Mouse (Mus musculus) hindbrain, embryonic 10.5 days (tissue): ENCODE data around the gene D1Ertd622e. TPM values are rescaled to one million over a fixed set of nuclear protein-coding genes. Genes with fewer than 3 reads are reported as not detected.
"Not testable (repeated sequence)": the region's sequence is repeated elsewhere in the genome, so short reads cannot be mapped to it uniquely, and the experiment has no call there.

Experiments
- DNase-seq: peaks from one replicate; pipeline ENCODE4 v3.0.0-alpha.2; 2017; ENCODE audit warnings: low spot score
- H3K27ac ChIP-seq: fragments of 300-500 bp; sonication (generic); 2 replicates; pipeline ENCODE4 v1.5.1; 2016; ENCODE audit warnings: mild to moderate bottlenecking, moderate library complexity
- H3K27me3 ChIP-seq: fragments of 300-500 bp; sonication (generic); 2 replicates; pipeline ENCODE4 v1.6.1; 2016; ENCODE audit warnings: mild to moderate bottlenecking; ENCODE audit not compliant: poor library complexity, insufficient read depth, severe bottlenecking
- H3K36me3 ChIP-seq: fragments of 300-500 bp; sonication (generic); 2 replicates; pipeline ENCODE4 v1.6.1; 2016; ENCODE audit warnings: mild to moderate bottlenecking, moderate library complexity
- H3K4me1 ChIP-seq: fragments of 300-500 bp; sonication (generic); replicated peaks from 2 replicates; pipeline ENCODE4 v1.6.1; 2016; ENCODE audit warnings: mild to moderate bottlenecking
- H3K4me3 ChIP-seq: fragments of 300-500 bp; sonication (generic); 2 replicates; pipeline ENCODE4 v1.5.1; 2016; ENCODE audit warnings: mild to moderate bottlenecking, moderate library complexity
- H3K9me3 ChIP-seq: fragments of 300-500 bp; sonication (generic); 2 replicates; pipeline ENCODE4 v1.6.1; 2016; ENCODE audit warnings: mild to moderate bottlenecking, moderate library complexity
- WGBS: fragments of 180-500 bp; shearing (Covaris S2); methylation state at CpG from one replicate; pipeline ENCODE4 v1.1.7; 2016; 5-methylcytosine and 5-hydroxymethylcytosine counted together
- polyA plus RNA-seq: library from polyadenylated mRNA; unstranded; fragments of >200 nt; fragmentation: Nextera tagmentation; extraction: Ambion mirVana; gene quantifications from 2 replicates; pipeline ENCODE4 v1.2.1, GENCODE M21; 2016

Gene D1Ertd622e
- polyA plus RNA-seq, 1 experiment from 2014 or later = 25.2 TPM

DNA sequence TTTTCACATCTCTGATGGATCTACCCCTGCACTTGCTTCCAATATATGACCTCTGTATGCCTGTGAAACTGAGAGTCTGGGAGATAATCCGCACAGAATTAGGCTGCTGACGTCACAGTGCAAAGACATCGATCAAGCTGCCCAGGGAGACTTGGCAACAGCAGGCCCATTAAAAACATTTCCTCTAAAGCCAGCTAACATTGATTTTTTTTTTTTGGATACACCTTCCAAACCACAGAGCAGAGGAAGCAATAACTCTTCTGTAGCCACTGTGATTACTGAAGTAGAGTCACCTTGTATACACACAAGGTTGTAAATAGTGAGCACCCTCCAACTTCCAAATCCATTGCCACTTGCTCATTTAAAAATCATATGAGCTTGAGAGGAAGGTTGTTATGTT is 62.8 kb downstream of the D1Ertd622e start:
- Histone ChIP-seq H3K9me3 (no peaks in the 10 kb centered on the region), H3K4me3 (no peak overlapping the region), H3K4me1 (no peaks in the 10 kb centered on the region), H3K27ac (no peak overlapping the region), H3K27me3 (no peaks in the 10 kb centered on the region), H3K36me3 (no peaks in the 10 kb centered on the region)
- 88% methylated on average over 3 of the region's 3 CpGs for WGBS
- DNase-seq = no peak

GRCm38 (mm10) chr1:97588561-97588960 is 73.3 kb downstream of the D1Ertd622e start:
- Histone ChIP-seq H3K4me1 (peaks cover 24% of the 10 kb centered on the region), H3K27me3 (no peaks in the 10 kb centered on the region), H3K4me3 (no peak overlapping the region), H3K36me3 (no peaks in the 10 kb centered on the region), H3K27ac (peak overlapping the region; percentile 78), H3K9me3 (no peaks in the 10 kb centered on the region)
- peak; percentile 10 for DNase-seq
- 12% methylated on average over 3 of the region's 3 CpGs for WGBS

- H3K4me3 ChIP-seq = no peak overlapping the region
- H3K4me1 ChIP-seq = peaks cover 22% of the 10 kb centered on the region
- H3K9me3 ChIP-seq = no peaks in the 10 kb centered on the region
- no peak overlapping the region for H3K27ac ChIP-seq
- no peaks in the 10 kb centered on the region for H3K36me3 ChIP-seq
- no peaks in the 10 kb centered on the region for H3K27me3 ChIP-seq
- DNase-seq = no peak
Observed at GRCm38 (mm10) chr1:97585106-97585505, 76.8 kb downstream of the D1Ertd622e start.

GRCm38 (mm10) chr1:97584171-97584570 is 77.7 kb downstream of the D1Ertd622e start:
- Histone ChIP-seq H3K4me1 (peaks cover 19% of the 10 kb centered on the region), H3K9me3 (no peaks in the 10 kb centered on the region), H3K4me3 (no peak overlapping the region), H3K36me3 (no peaks in the 10 kb centered on the region), H3K27ac (no peak overlapping the region), H3K27me3 (no peaks in the 10 kb centered on the region)
- no peak for DNase-seq
- WGBS = 92% methylated on average over 3 of the region's 3 CpGs

GRCm38 (mm10) chr1:97583085-97583484 is 78.8 kb downstream of the D1Ertd622e start:
- H3K27me3 ChIP-seq = no peaks in the 10 kb centered on the region
- no peak overlapping the region for H3K4me3 ChIP-seq
- H3K36me3 ChIP-seq = no peaks in the 10 kb centered on the region
- no peaks in the 10 kb centered on the region for H3K9me3 ChIP-seq
- H3K27ac ChIP-seq = no peak overlapping the region
- 85% methylated on average over 4 of the region's 4 CpGs for WGBS
- no peak for DNase-seq
- peaks cover 8% of the 10 kb centered on the region; the same call in 1 of the 2 replicates for H3K4me1 ChIP-seq

DNA sequence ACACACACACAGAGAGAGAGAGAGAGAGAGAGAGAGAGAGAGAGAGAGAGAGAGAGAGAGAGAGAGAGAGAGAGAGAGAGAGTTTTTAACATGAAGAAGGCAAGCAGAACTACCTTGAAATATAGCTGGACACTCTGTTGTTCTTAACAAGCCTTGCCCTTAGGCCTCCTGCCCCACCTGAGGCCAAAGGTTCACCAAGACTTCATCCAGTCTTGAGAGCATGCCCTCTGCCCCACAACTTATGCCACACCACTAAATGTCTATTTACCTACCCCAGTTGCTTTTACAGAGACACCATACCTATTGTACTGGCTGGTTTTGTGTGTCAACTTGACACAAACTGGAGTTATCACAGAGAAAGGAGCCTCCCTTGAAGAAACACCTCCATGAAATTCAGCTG is 81.2 kb downstream of the D1Ertd622e start:
- H3K27me3 ChIP-seq, H3K9me3 ChIP-seq, H3K27ac ChIP-seq, DNase-seq, H3K4me1 ChIP-seq, H3K36me3 ChIP-seq, H3K4me3 ChIP-seq: not testable (repeated sequence)

DNA sequence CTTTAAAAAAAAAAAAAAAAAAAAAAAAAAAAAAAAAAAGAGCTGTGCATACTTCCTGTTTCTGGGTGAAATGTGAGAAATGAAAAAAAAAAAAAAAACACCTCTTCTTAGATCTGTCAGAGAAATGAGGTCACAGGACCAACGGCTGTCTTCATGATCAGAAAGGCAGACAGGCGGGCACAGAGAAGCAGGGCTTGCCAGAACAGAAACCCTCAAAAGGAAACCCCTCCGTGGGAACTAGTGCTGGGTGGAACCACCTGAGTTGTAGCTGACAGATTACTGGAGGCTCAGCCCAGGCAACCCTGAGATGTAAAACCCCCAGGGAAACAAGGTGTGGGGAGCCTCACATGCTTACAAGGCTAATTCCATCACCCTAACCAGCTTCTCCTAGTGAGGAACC is 81.6 kb downstream of the D1Ertd622e start:
- 69% methylated on average over 3 of the region's 3 CpGs for WGBS
- Histone ChIP-seq H3K4me3 (no peak overlapping the region), H3K4me1 (no peaks in the 10 kb centered on the region), H3K36me3 (no peaks in the 10 kb centered on the region), H3K9me3 (no peaks in the 10 kb centered on the region), H3K27ac (no peak overlapping the region), H3K27me3 (no peaks in the 10 kb centered on the region)
- no peak for DNase-seq

DNA sequence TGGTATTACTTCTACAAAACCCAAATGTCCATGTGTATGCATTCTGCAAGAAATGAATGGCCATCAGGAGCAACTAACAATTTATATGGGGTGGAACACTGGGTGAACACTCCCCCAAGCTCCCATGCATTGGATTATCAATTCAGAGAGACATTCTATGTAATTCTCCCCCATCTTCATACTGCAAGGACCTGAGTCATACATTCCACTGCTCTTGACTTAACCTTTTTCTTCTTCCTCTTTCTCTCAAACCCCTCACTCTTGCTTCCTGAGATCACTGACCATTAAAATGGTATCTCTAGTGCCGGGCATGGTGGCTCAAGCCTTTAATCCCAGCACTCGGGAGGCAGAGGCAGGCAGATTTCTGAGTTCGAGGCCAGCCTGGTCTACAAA is 83.9 kb downstream of the D1Ertd622e start:
- WGBS = 90% methylated on average over 3 of the region's 3 CpGs
- Histone ChIP-seq H3K9me3 (no peaks in the 10 kb centered on the region), H3K36me3 (no peaks in the 10 kb centered on the region), H3K4me1 (no peaks in the 10 kb centered on the region), H3K4me3 (no peak overlapping the region), H3K27me3 (no peaks in the 10 kb centered on the region), H3K27ac (no peak overlapping the region)
- DNase-seq = no peak

DNA sequence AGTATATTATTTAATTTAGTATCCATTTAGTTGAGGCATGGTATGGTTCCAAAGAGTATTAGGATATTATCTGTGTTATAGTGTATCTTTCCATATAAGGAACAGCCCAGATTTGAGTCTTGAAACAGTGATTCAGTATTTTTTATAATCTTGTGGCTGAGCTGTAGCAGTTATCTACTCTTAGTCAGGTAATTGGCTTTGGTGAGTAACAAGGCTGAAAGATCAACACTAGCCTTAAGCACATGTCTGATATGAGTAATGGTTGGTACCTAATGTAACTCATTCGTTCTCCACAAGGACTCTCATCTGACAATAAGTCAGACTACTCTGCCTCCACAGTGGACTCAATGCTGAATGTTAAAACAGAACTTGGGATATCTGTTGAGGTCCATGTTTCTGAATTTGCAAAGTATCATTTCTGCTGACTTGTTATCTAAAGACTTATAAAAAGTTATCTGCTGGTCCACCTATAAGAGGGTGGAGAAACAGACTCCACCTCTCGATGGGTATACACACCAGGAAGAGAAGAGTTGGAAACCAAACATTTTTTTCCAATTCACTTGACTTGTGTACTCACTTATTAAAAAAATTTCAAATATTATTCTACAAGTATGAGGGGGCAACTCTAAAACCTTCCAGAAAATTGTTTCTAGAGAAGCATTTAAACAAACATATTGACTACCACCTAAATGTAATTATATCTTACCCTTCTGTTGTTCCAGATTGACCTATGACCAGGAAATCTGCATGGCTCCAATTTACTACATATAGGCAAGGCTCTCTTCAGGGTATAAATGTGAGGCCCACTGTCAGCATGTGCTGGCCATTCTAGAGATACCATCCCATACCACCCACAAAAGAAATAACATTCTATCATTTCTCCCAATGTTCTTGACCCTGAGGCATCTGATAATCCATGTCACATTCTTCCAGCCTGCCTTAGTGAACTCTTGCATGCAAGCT is 84.5 kb downstream of the D1Ertd622e start:
- 87% methylated on average over 2 of the region's 2 CpGs for WGBS
- H3K27me3 ChIP-seq = no peaks in the 10 kb centered on the region
- no peaks in the 10 kb centered on the region for H3K36me3 ChIP-seq
- H3K4me1 ChIP-seq = no peaks in the 10 kb centered on the region
- no peak overlapping the region for H3K4me3 ChIP-seq
- H3K9me3 ChIP-seq = no peaks in the 10 kb centered on the region
- no peak overlapping the region for H3K27ac ChIP-seq
- DNase-seq = no peak

GRCm38 (mm10) chr1:97576576-97576975 is 85.3 kb downstream of the D1Ertd622e start:
- no peaks in the 10 kb centered on the region for H3K27me3 ChIP-seq
- no peaks in the 10 kb centered on the region for H3K36me3 ChIP-seq
- no peaks in the 10 kb centered on the region for H3K4me1 ChIP-seq
- H3K9me3 ChIP-seq = no peaks in the 10 kb centered on the region
- H3K4me3 ChIP-seq = no peak overlapping the region
- WGBS = 91% methylated on average over 3 of the region's 3 CpGs
- DNase-seq = no peak
- H3K27ac ChIP-seq = no peak overlapping the region

DNA sequence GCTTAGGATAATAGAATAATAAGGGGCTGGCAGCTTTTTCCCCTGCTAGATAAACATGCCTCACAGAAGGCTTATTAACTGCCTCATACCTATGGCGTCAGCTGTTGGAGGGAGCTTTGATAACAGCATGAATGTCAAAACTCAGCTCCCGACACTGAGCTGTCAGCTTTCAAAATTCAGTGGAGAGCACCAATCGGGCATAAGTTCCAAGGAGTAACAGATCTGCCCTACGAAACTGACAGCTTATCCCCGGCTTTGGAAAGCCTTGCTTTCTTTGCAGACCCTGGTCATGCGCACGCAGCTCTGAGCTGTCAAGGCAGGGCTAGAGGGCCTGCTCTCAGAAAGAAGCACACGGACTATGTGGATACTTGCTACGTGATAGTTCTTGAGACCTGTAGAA is 91.1 kb downstream of the D1Ertd622e start:
- H3K4me3 ChIP-seq = no peak overlapping the region
- no peaks in the 10 kb centered on the region for H3K36me3 ChIP-seq
- no peaks in the 10 kb centered on the region for H3K27me3 ChIP-seq
- no peak for DNase-seq
- WGBS = 65% methylated on average over 9 of the region's 9 CpGs
- no peak overlapping the region for H3K27ac ChIP-seq
- no peaks in the 10 kb centered on the region for H3K9me3 ChIP-seq
- H3K4me1 ChIP-seq = no peaks in the 10 kb centered on the region

- WGBS = 99% methylated on average over 4 of the region's 4 CpGs
- Histone ChIP-seq H3K4me3 (no peak overlapping the region), H3K27ac (no peak overlapping the region), H3K27me3 (no peaks in the 10 kb centered on the region), H3K9me3 (no peaks in the 10 kb centered on the region), H3K4me1 (no peaks in the 10 kb centered on the region), H3K36me3 (no peaks in the 10 kb centered on the region)
- no peak for DNase-seq
Observed at GRCm38 (mm10) chr1:97567956-97568355, 93.9 kb downstream of the D1Ertd622e start.

GRCm38 (mm10) chr1:97564641-97565040 is 97.2 kb downstream of the D1Ertd622e start:
- Histone ChIP-seq H3K27ac (no peak overlapping the region), H3K27me3 (no peaks in the 10 kb centered on the region), H3K4me3 (no peak overlapping the region), H3K9me3 (no peaks in the 10 kb centered on the region), H3K4me1 (no peaks in the 10 kb centered on the region), H3K36me3 (no peaks in the 10 kb centered on the region)
- 88% methylated on average over 1 of the region's 1 CpGs for WGBS
- no peak for DNase-seq
